Comparison of ENCODE assay signal across 28 mouse cellular contexts in the genomic region with DNA sequence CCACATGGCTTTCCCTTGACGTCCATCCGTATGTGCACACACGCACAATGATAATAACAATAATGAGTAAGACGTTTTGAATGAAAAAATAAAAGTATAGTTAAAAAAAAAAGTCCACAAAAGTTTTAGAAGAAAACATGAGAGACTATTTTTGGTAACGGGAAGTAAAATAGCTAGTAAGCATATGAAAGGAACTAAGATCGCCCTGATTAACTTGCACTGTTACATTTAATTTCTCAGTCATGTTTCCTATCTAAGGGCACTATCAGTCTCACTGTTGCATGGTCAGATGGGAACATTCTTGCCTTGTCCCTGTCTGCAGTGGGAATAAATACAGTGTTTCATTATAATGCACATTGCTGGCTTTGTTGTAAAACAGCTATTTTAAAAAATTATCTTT. TPM values are rescaled to one million over a fixed set of nuclear protein-coding genes. Genes with fewer than 3 reads are reported as not detected.
"Had no signal": no experiment of that assay in that cellular context is flagged by ENCODE, and none has a peak within 500 bp of the region (broad histone marks: within the 10 kb centered on the region; RNA-seq: fewer than 3 reads in every experiment).

No protein-coding gene starts in this region.

- ATAC-seq: forebrain, embryonic 13.5 days; forebrain, embryonic 14.5 days; forebrain, embryonic 15.5 days; forebrain, embryonic 16.5 days; forebrain, postnatal 0 days had no signal

- DNase-seq: cerebellum, adult 8-10 months; cerebellum, adult 9-10 months; cerebellum, adult 9-11 months; cerebellum, postnatal 10 days; cerebellum, postnatal 14 days; cerebellum, postnatal 25 days; cerebellum, postnatal 36 days; embryo, embryonic 11 days; forebrain, postnatal 0 days; gastrocnemius, adult 2 months; gastrocnemius, postnatal 10 days; gastrocnemius, postnatal 14 days; gastrocnemius, postnatal 25 days; gastrocnemius, postnatal 36 days; heart, adult 18-20 months; heart, adult 2 months had no signal

- H3K4me3 ChIP-seq: embryonic facial prominence, embryonic 10.5 days; embryonic facial prominence, embryonic 12.5 days; embryonic facial prominence, embryonic 13.5 days; embryonic facial prominence, embryonic 15.5 days; erythroblast, embryonic 14.5 days; forebrain, embryonic 12.5 days; forebrain, embryonic 13.5 days; forebrain, embryonic 15.5 days; gastrocnemius, adult 2 months; heart, adult 2 months had no signal

- H3K9ac ChIP-seq: embryonic facial prominence, embryonic 12.5 days; embryonic facial prominence, embryonic 13.5 days; embryonic facial prominence, embryonic 15.5 days; forebrain, embryonic 12.5 days; forebrain, embryonic 13.5 days; forebrain, embryonic 15.5 days; forebrain, postnatal 0 days had no signal

- H3K36me3 ChIP-seq: embryonic facial prominence, embryonic 10.5 days; embryonic facial prominence, embryonic 12.5 days; embryonic facial prominence, embryonic 13.5 days; embryonic facial prominence, embryonic 15.5 days; forebrain, embryonic 10.5 days; forebrain, embryonic 12.5 days; forebrain, embryonic 15.5 days had no signal

- H3K27ac ChIP-seq: embryonic facial prominence, embryonic 10.5 days; embryonic facial prominence, embryonic 12.5 days; embryonic facial prominence, embryonic 13.5 days; forebrain, embryonic 12.5 days; forebrain, embryonic 13.5 days; forebrain, embryonic 15.5 days; gastrocnemius, adult 2 months; heart, adult 2 months had no signal

- H3K9me3 ChIP-seq: embryonic facial prominence, embryonic 10.5 days; embryonic facial prominence, embryonic 12.5 days; embryonic facial prominence, embryonic 13.5 days; embryonic facial prominence, embryonic 15.5 days; forebrain, embryonic 10.5 days; forebrain, embryonic 12.5 days; forebrain, embryonic 13.5 days; forebrain, embryonic 15.5 days had no signal

- H3K4me2 ChIP-seq: embryonic facial prominence, embryonic 12.5 days; embryonic facial prominence, embryonic 13.5 days; embryonic facial prominence, embryonic 15.5 days; forebrain, embryonic 12.5 days; forebrain, embryonic 13.5 days; forebrain, embryonic 15.5 days had no signal

- H3K27me3 ChIP-seq: embryonic facial prominence, embryonic 15.5 days; forebrain, embryonic 13.5 days had no signal

RNA-seq across cellular contexts. Expression of gene Ptpn13, which starts 2.4 kb away (rescaled TPM):
- total RNA-seq: granulocyte monocyte progenitor cell, adult 5-6 weeks had no signal
